Mouse (Mus musculus) layer of hippocampus, adult 9-10 months (tissue): ENCODE data around the gene Zfhx3.

Source experiments
- DNase-seq: peaks from one replicate; pipeline ENCODE4 v3.0.0; 2022; ENCODE audit warnings: low spot score

The Zfhx3 gene

GRCm38 (mm10) chr8:108997334-108997733, 1054.9 kb downstream of the Zfhx3 start:
- no peak for DNase-seq

GRCm38 (mm10) chr8:108999297-109000249, 1057.1 kb downstream of the Zfhx3 start:
- no peak for DNase-seq

- no peak for DNase-seq
Observed at GRCm38 (mm10) chr8:109001031-109001430, 1058.6 kb downstream of the Zfhx3 start.

- no peak for DNase-seq
Observed at GRCm38 (mm10) chr8:109001923-109002322, 1059.5 kb downstream of the Zfhx3 start.

- DNase-seq: no peak
Observed at GRCm38 (mm10) chr8:109006986-109007385, 1064.5 kb downstream of the Zfhx3 start.
